Mouse (Mus musculus): ENCODE data around the gene Acp2. TPM values are rescaled to one million over a fixed set of nuclear protein-coding genes. Genes with fewer than 3 reads are reported as not detected.
"Not testable (repeated sequence)": the region's sequence is repeated elsewhere in the genome, so short reads cannot be mapped to it uniquely, and the experiment has no call there.

The Acp2 gene
- total RNA-seq, 2 experiments from 2014 or later: 11.4 to 21.9 TPM

DNA sequence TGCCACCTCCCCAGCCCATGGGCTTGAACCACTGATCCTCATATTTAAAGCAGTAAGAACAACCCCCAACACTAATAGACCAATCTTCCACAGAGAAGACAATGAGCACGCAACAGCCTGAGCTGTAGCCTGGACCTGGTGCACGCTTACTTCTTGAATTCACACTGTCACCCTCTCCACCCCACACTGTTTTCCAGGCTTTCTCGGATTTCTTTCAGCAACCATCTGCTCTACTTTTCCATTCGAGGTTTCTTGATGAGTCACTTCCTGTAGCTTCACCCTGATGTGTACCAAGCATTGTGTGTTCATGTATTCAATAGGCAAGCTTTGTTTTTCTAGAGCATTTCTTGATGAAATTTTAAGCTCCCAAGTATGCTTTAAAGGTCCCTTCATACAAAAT, 15.3 kb upstream of the Acp2 start:
- no peak for ATAC-seq (replicated peaks; ENCODE audit: low FRiP score, low TSS enrichment, poor library complexity, severe bottlenecking)

DNA sequence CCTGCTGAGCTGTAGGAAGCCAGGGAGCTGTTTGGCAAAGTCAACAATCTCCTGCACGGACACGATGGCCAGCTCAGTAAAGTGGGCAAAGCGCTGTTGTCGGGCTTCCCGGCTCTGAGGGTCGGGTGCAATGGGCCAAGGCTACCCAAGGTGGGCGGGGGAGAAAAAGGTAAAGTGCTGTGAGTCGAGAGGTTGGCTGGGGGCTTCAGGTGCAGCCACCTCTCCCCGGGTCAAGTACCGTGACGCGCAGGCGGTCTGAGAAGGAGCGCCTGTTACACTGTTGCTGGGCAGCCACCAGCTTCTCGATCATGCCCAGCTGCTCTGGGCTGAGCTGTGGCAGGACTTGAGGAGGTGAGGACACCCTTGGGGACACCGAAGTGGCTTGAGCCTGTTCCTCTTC, 12.2 kb upstream of the Acp2 start:
- no peak for ATAC-seq (replicated peaks; ENCODE audit: low FRiP score, low TSS enrichment, poor library complexity, severe bottlenecking)

DNA sequence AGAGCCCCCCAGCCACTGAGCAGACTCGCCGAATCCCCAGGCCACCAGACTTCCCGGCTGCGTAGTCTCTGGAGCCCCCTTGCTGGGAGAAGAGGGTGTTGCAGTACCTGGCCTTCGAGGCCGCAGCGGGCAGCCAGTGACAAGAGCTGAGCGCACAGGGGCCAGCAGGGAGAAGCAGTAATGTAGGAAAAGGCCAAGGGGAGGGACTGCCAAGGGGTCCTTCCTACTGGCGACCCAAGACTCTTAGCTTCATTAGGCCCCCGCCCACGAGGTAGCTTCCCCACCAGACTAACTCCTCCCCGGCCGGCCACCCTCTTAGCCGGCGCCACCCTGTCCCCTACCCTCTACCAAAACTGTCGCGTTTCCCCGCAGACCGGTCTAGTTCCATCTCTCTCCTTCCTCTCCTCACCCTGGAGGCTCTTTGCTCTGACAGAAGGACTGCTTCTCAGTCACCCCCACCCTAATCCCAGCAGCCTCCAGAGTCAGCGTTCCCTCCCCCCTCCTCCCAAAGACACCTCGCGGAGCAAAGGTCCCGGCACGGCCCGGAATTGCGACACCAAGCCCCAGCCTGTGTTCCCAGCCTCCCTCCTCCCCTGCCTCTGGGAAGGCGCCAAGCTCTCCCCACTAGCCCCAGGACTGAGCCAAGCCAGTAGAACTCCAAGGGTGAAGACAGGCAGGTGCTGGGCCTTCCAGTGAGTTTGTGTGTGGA, 7.9 kb upstream of the Acp2 start:
- ATAC-seq (replicated peaks; ENCODE audit: low FRiP score, low TSS enrichment, poor library complexity, severe bottlenecking): peak; percentile 95

DNA sequence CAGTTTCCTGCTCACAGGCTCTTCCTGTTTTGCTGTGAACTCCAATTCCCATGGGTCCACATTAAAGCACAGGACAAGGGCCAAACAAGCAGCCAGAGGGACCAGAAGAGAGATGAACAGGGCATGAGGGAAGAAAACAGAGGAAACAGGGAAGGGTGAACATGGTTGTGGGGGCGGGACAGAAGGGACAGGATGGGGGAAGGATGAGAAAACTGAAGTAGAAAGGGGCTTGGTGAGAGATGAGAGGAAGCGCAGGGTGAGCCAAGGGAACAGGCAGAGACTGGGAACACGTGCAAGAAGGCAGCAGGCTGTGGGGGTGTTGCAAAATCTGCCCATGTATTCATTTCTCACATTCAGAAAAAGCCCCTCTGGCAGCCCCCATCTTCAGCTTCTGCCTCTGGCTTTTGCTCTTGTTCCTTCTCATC, 6.1 kb upstream of the Acp2 start:
- ATAC-seq (replicated peaks; ENCODE audit: low FRiP score, low TSS enrichment, poor library complexity, severe bottlenecking): no peak

DNA sequence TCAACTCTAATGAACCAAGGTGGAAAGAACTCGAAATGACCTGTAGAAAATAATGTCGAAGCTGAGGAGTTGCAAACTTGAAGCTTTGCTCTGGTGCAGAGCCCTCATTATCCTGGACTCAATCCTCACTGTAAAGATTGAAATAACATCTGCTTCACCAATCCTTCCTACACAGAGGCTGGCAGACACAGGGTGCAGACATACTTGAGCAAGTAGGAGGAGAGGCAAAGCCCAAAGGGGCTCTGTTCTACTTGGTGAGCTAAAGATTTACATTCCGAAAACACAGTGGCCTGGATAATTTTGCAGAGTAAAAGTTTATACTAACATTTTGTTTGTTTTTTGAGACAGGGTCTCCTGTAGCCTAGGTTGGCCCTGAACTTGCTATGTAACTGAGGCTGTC, 3.8 kb upstream of the Acp2 start:
- ATAC-seq (replicated peaks; ENCODE audit: low FRiP score, low TSS enrichment, poor library complexity, severe bottlenecking): no peak

DNA sequence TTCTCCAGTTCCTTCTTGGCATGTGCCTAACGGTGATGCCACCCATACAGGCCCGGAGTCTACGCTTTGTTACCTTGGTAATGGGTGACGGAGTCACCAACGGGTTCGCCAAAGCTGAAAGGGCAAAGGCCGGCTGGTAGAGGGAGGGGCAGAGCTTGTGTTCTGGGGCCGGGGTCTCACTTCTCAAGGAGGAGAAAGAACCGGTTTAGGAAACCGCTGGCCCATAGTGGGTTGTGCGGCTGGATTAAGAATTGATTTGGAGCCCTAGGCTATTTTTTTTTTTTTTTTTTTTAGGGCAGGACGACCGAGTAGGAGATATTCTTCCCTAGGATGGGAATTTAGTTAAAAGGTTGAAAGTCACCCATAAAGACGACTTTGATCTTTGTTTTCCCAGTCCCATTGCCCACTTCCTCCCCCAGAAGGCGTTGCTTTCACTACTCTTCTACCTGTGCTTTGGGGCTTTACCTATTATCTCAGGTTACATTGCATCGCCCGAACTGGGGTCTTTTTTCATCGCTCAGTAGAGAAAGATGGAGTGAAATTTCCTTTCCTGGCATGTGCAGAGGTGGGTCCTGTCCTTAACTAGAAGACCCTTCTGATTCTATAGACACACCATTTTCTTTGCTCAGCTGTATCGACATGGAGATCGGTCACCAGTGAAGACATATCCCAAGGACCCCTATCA, 429 bp downstream of the Acp2 start:
- no peak; the same call in 1 of the 2 replicates for ATAC-seq (replicated peaks; ENCODE audit: low FRiP score, low TSS enrichment, poor library complexity, severe bottlenecking)

DNA sequence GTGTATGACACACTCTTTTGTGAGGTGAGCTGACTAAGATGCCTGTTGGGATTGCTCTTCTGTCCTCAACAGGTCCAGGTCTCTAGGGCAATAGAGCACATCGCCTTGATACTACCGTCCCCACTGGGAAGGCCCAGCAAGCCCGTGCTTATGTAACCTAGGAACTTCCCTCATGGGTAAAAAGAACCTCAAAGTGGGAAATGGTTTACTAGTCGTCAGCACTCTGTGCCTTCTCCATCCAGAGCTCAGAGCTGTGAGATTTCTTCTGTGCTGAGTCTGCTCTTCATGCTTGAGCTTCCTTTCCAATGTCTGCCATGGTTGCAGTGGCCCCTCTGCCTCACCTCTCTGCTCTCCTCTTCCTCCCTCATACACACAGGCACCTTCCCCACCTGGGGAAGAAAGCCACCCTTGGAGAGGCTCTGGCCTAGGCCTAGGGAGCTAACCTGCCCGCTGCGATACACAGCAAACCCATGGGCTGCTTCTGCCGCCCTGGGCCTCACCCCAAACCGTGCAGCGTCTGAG, 3.6 kb downstream of the Acp2 start:
- no peak for ATAC-seq (replicated peaks; ENCODE audit: low FRiP score, low TSS enrichment, poor library complexity, severe bottlenecking)

DNA sequence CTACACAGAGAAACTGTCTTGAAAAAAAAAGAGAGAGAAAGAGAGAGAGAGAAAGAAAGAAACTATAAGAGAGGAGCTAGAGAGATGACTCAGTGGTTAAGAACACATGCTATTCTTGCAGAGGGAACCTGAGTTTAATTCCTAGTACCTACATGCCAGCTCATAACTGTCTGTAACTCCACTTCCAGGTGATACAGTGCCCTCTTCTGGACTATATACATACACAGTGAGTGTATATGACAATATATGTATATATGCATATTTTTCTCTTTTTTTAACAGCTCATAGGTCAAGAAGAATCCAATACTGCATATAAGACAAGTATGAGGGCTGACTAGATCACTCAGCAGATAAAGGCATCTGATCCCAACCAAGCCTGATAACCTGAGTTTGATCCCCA, 10.6 kb downstream of the Acp2 start:
- ATAC-seq (replicated peaks; ENCODE audit: low FRiP score, low TSS enrichment, poor library complexity, severe bottlenecking): no peak

DNA sequence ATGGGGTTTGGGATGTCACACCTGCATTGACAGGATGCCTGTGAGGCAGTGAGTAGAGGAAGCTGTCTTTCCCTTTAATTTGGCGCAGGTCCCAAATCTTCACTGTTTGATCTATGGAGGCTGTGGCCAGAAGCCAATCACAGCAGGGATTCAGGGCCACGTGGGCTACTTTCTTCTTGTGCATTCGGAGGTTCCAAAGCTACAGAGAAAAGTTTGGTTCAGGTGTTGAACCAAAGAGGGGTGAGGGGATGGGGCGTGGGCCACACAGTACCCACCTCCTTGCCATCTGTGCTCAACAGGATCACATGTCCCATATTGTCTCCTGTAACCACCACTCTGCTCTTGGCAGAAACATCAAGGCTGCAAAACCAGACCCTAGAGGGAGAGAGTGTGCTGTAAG, 14.3 kb downstream of the Acp2 start:
- ATAC-seq (replicated peaks; ENCODE audit: low FRiP score, low TSS enrichment, poor library complexity, severe bottlenecking): no peak

DNA sequence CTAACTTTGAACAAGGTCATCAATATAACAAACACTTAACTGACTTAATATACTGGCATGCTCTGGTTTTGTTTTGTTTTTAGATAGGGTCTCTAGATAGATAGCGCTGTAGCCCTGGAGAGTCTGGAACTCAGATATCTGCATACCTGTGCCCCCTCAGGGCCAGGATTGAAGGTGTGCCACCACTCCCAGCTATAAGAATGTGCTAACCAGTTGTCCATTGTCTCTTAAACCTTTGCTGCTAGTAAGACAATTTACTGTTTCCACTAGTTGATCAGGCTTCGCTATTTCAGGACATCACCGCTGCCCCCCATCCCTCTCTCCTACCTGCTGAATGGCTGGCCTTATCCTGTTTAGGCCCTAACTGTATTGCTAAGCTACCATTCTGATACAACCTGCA, 17.8 kb downstream of the Acp2 start:
- ATAC-seq (replicated peaks; ENCODE audit: low FRiP score, low TSS enrichment, poor library complexity, severe bottlenecking): no peak

DNA sequence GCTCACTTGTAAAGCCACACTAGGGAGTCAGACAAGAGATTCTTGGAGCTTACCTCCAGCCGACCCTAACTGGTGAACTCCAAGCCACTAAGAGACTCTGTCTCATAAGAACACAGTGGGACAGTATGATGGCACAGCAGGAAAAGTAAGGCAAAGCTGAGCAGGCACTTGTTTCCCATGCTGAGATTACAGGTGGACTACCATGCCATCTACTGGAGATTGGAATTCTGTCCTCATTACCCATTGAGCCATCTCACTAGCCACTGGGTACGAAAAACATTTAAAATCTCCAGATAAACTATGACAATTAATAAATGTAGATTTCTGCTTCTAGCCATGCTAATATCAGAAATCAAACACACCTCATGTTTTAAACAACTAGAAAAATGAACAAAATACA, 20.9 kb downstream of the Acp2 start:
- no peak for ATAC-seq (replicated peaks; ENCODE audit: low FRiP score, low TSS enrichment, poor library complexity, severe bottlenecking)

DNA sequence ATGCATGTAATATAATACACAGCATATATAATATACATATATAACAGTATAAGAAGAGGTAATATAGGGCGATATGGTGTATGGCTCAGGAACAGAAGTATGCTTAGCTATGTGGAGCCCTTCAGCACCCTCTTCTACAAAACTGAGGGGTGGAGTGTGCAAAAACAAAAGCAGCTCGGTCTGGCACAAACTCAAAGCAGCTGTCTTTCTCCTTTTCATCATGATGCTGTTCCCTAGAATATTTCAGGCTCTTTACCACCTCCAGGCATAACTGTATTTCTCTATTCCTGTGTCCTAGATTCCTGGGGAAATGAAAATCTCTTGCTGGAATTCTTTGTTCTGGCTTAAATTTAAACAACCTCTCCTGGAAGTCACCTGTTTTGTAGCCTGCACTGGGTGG, 27.1 kb downstream of the Acp2 start:
- no peak for ATAC-seq (replicated peaks; ENCODE audit: low FRiP score, low TSS enrichment, poor library complexity, severe bottlenecking)

DNA sequence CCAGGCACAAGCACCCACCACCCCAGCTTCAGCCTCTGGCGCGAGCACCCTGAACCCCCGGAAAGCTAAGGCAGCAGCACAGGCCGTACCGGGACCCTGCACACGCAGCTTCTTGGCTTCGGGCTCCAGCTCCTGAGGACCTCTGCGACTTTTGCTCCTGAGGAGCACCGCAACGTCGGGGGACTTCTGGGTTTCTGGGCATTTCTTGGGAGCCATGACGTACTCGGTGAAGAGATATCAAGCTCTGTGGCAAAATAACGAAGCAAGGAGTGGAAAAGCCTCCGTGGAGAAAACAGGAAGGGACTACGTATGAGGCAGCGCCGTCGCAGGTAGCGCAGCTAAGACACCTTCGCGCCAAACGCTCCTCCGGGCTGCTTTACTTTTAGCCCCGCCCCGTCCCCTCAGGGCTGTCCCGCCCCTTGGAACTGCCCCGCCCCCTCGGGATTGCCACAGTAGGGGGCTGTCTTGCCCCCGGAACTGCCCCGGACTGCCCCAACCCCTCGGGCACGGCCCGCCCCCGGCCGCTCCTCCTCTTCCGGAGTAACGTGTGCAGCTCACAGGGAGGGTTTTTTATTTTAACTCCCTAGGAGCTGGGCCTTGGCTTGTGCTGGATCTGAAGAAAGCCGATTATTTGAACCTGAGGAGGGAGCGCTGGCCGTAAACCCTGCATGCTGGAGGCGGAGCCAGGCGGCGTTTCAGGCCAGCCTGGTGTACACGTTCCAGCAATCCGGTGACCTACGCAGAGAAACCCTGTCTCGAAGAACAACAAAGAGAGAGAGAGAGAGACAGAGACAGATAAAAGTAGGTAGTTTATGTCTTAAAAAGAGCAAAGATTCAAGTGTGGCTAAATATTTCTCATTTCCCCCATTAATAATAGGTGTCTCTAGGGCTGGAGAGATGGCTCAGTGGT, 34.2 kb downstream of the Acp2 start, which contains the start of gene Ddb2:
TSS of gene Ddb2 (minus strand) at position 382 of the 910 bp plus-strand sequence.
- peak; percentile 98 for ATAC-seq (replicated peaks; ENCODE audit: low FRiP score, low TSS enrichment, poor library complexity, severe bottlenecking)

DNA sequence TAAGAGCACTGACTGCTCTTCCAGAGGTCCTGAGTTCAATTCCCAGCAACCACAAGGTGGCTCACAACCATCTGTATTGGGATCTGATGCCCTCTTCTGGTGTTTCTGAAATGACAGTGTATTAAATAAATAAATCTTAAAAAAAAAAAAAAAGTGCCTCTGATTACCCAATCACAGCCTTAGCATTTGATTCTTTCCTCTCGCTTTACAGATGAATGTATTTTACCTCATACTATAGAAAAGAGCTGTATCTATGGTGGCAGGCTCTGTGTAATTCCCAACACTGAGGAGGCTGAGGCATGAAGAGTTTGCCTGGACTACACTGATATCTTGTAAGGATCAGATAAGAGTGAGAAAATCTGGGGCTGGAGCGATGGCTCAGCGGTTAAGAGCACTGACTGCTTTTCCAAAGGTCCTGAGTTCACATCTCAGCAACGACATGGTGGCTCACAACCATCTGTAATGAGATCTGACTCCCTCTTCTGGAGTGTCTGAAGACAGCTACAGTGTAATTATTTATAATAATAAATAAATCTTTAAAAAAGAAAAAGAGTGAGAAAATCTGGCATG, 34.9 kb downstream of the Acp2 start:
- not testable (repeated sequence) for ATAC-seq (replicated peaks; ENCODE audit: low FRiP score, low TSS enrichment, poor library complexity, severe bottlenecking)

DNA sequence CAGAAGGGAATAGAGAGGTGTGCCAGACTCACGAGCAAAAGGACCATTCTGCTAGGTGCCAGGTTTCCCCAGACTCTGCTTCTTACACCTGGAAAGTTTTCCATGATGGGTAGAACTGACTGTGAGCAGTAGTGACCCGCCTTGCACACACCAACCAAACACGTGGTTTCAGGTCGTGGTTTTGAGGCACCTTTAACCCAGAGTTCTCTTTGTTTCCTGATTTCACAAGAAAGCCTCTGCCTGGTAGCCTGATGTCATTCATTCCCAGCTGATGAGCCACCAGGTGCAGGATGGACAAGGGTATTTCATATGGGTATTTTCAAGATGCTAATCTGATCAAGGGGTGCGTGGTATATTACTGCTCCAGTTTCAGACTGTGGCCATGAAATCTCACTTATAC, 39.9 kb downstream of the Acp2 start:
- no peak for ATAC-seq (replicated peaks; ENCODE audit: low FRiP score, low TSS enrichment, poor library complexity, severe bottlenecking)

DNA sequence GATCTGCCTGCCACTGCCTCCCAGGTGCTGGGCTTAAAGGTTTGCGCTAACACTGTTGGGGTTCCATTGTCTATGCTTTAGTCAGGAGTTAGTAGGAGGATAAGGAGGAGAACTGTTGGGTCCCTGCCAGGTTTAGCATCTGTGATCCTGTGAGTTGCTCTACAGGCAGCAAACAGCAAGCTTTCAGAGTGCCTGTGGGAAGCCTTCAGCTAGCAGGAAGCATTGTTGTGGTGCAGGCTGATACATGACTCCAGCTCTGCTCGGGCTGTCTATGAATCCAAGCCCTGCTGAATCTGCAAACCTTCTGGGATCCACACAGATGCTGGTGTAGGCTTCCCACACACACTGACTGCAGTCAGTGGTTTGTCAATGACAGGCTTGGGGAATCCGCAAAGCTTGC, 40.7 kb downstream of the Acp2 start:
- peak; percentile 49; the same call in 1 of the 2 replicates for ATAC-seq (replicated peaks; ENCODE audit: low FRiP score, low TSS enrichment, poor library complexity, severe bottlenecking)

DNA sequence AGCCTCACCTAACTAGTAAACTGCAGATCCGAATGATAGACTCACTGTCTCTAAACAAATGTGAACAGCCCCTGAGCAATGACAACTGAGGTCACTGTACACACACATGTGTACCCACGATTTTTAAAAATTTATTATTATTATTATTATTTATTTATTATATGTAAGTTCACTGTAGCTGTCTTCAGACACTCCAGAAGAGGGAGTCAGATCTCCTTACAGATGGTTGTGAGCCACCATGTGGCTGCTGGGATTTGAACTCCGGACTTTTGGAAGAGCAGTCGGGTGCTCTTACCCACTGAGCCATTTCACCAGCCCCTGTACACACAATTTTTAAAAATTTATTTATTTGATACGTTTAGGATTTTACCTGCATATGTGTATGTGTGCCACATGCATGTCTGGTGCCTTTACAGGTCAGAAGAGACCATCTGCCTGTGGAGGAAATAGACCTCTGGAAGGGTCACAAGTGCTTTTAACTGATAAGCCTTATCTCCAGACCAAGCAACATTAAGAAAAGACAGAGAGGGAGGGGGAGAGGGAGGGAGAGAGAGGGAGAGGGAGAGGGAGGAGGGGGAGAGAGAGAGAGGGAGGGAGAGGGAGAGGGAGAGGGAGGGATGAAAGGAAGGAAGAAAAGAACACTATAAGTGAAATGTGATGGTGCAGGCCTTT, 42.0 kb downstream of the Acp2 start:
- ATAC-seq (replicated peaks; ENCODE audit: low FRiP score, low TSS enrichment, poor library complexity, severe bottlenecking): peak; percentile 84

DNA sequence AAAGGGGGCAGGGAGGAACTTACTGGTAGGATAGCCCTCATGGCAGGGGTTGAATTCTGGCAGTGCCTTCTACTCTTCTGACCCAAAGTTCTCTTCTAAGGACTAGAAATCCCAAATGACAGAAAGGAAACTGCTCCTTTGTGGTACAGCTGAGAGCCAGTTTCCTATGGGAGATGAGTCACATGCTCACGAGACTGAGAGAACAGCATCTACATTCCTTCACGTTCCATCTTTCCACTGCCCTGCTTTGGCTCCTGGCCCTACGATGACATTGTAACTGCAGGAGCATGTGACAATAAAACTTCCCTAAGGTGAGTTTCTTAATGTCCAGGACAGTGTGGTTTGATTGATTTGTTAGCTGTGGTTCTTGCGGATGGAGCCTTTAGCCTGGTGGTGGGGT, 45.7 kb downstream of the Acp2 start:
- no peak for ATAC-seq (replicated peaks; ENCODE audit: low FRiP score, low TSS enrichment, poor library complexity, severe bottlenecking)

DNA sequence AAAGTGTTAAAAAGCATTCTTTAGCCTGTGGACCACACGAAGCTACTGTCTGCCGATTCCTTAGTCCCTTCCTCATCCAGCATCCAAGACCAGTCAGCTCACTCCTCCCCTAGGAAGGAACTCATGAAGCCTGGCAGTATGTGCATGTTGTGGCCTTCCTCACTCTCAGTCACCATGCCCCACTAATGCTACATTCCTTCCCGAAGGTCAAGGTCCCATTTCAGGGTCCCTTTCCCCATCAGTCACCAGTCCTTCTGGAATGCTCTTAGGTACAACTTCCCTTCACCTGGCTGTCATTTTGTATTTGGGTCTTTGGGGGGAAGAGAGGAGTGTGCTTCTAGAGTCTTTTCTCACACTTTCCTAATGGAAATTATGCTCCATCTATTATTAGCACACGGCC, 49.3 kb downstream of the Acp2 start:
- no peak for ATAC-seq (replicated peaks; ENCODE audit: low FRiP score, low TSS enrichment, poor library complexity, severe bottlenecking)
